Mouse (Mus musculus) C2C12 (cell line): Measurements from ENCODE around the gene Zfp618.

Source experiments
- CEBPB ChIP-seq: IDR thresholded peaks from one replicate; pipeline ENCODE4 v1.6.1; 2011; ENCODE audit warnings: low read depth, mild to moderate bottlenecking, control low read depth, moderate library complexity
- CTCF ChIP-seq: IDR thresholded peaks from one replicate; pipeline ENCODE4 v1.5.1; 2011; ENCODE audit not compliant: control insufficient read depth, insufficient read depth, insufficient read length
- FOSL1 ChIP-seq: IDR thresholded peaks from one replicate; pipeline ENCODE4 v1.8.0; 2011; ENCODE audit warnings: mild to moderate bottlenecking, low read length; ENCODE audit not compliant: poor library complexity, insufficient read depth, severe bottlenecking
- MAX ChIP-seq: IDR thresholded peaks from one replicate; pipeline ENCODE4 v1.6.1; 2011; ENCODE audit warnings: mild to moderate bottlenecking, control low read depth
- MYOD1 ChIP-seq: IDR thresholded peaks from one replicate; pipeline ENCODE4 v1.6.1; 2011; ENCODE audit warnings: low read depth; ENCODE audit not compliant: control insufficient read depth, insufficient read length
- MYOG ChIP-seq: IDR thresholded peaks from one replicate; pipeline ENCODE4 v1.6.1; 2011; ENCODE audit not compliant: control insufficient read depth, insufficient read length; ENCODE audit errors: extremely low read depth
- USF1 ChIP-seq: IDR thresholded peaks from one replicate; pipeline ENCODE4 v1.6.1; 2011; ENCODE audit warnings: low read depth, mild to moderate bottlenecking, control low read depth, moderate library complexity

DNA sequence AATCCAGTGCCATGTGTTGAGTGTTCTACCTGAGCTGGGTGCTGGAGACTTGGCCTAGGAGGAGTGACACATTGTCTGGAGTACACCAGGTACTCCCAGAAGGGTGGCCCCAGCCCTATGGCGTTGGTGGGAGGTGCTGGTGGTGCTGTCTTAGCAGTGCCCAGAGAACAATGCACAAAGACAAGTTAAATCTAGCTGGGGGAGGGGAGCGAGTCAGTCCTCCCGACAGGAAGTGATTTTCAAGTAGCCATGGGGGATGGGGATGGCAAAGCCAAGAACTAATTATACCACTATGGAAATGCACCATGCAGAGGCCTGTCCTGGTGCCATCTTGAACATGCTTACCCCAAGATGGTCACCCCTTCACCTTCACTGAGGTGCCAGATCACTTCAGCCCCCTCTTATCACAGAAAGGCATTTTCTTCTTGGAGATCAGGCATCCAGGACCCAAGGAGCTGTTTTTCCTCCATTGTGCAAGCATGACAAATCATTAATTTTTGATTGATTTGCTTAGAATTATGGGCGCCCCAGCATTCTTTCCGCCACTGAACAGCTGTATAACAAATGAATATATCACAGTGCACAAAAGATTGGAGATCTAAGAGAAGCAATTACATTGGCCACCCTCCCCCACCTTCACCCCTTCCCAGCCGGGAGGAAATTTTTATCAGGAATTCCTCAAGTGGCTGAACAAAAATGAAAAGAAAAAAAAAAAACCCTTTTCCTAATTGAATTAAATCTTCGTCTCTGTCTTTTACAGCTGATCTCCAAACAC lies 91.5 kb downstream of the Zfp618 start:
- TF ChIP-seq MYOD1 (no peak), CTCF (no peak), MAX (no peak), CEBPB (no peak), USF1 (no peak), MYOG (no peak), FOSL1 (no peak)
